Mouse (Mus musculus): ENCODE results near the gene Nceh1. TPM values are rescaled to one million over a fixed set of nuclear protein-coding genes. Genes with fewer than 3 reads are reported as not detected.

Gene Nceh1
- polyA plus RNA-seq, 1 experiment from 2014 or later: 55.6 TPM

- TF ChIP-seq EP300 (IDR thresholded peaks at IDR 0.05) (no peak), CTCF (IDR thresholded peaks at IDR 0.05) (no peak)
- peak overlapping the region; percentile 28; the same call in 1 of the 2 replicates for H3K4me2 ChIP-seq (replicated peaks; ENCODE audit: low read depth, low read length)
- H3K4me3 ChIP-seq (ENCODE audit: low read depth, low read length): no peak overlapping the region
- H3K36me3 ChIP-seq (ENCODE audit: insufficient read depth, low read length): no peaks in the 10 kb centered on the region
- no peak overlapping the region for H3K27ac ChIP-seq (ENCODE audit: low read length)
- DNase-seq (ENCODE audit: low spot score): no peak
- no peak overlapping the region for H3K9ac ChIP-seq (replicated peaks; ENCODE audit: low read depth)
- H3K9me3 ChIP-seq (ENCODE audit: low read length): no peaks in the 10 kb centered on the region
- H3K27me3 ChIP-seq (replicated peaks; ENCODE audit: insufficient read depth, low read length): no peaks in the 10 kb centered on the region
- no peak for ATAC-seq
- no CpG with 5 or more reads among the region's 1 CpGs for WGBS
- no peaks in the 10 kb centered on the region for H3K4me1 ChIP-seq (ENCODE audit: insufficient read depth, low read depth, low read length)
These were observed 136.9 kb downstream of the Nceh1 start for GRCm38 (mm10) chr3:27319650-27320049.

GRCm38 (mm10) chr3:27320613-27321495 lies 138.1 kb downstream of the Nceh1 start:
- ATAC-seq: peak; percentile 68
- Histone ChIP-seq H3K9ac (replicated peaks; ENCODE audit: low read depth) (no peak overlapping the region), H3K9me3 (ENCODE audit: low read length) (no peaks in the 10 kb centered on the region), H3K36me3 (ENCODE audit: insufficient read depth, low read length) (no peaks in the 10 kb centered on the region), H3K27me3 (replicated peaks; ENCODE audit: insufficient read depth, low read length) (no peaks in the 10 kb centered on the region), H3K4me2 (replicated peaks; ENCODE audit: low read depth, low read length) (no peak overlapping the region; the same call in 1 of the 2 replicates), H3K27ac (ENCODE audit: low read length) (peak overlapping the region; percentile 52; the same call in 1 of the 2 replicates), H3K4me1 (ENCODE audit: insufficient read depth, low read depth, low read length) (no peaks in the 10 kb centered on the region), H3K4me3 (ENCODE audit: low read depth, low read length) (no peak overlapping the region)
- TF ChIP-seq EP300 (IDR thresholded peaks at IDR 0.05) (peak; percentile 66), CTCF (IDR thresholded peaks at IDR 0.05) (no peak)
- 55% methylated on average over 9 of the region's 9 CpGs for WGBS
- peak; percentile 46 for DNase-seq (ENCODE audit: low spot score)

- 74% methylated on average over 9 of the region's 9 CpGs for WGBS
These were observed 139.8 kb downstream of the Nceh1 start for GRCm38 (mm10) chr3:27322591-27322990.

GRCm38 (mm10) chr3:27323551-27323950 lies 140.8 kb downstream of the Nceh1 start:
- H3K4me1 ChIP-seq (ENCODE audit: insufficient read depth, low read depth, low read length): no peaks in the 10 kb centered on the region
- no peaks in the 10 kb centered on the region for H3K9me3 ChIP-seq (ENCODE audit: low read length)
- H3K4me3 ChIP-seq (ENCODE audit: low read depth, low read length): no peak overlapping the region
- WGBS: 25% methylated on average over 5 of the region's 5 CpGs
- H3K36me3 ChIP-seq (ENCODE audit: insufficient read depth, low read length): no peaks in the 10 kb centered on the region
- ATAC-seq: no peak
- no peak overlapping the region for H3K4me2 ChIP-seq (replicated peaks; ENCODE audit: low read depth, low read length)
- H3K27ac ChIP-seq (ENCODE audit: low read length): no peak overlapping the region
- H3K27me3 ChIP-seq (replicated peaks; ENCODE audit: insufficient read depth, low read length): no peaks in the 10 kb centered on the region
- no peak for TF ChIP-seq EP300 (IDR thresholded peaks at IDR 0.05)
- no peak for TF ChIP-seq CTCF (IDR thresholded peaks at IDR 0.05)
- no peak for DNase-seq (ENCODE audit: low spot score)
- H3K9ac ChIP-seq (replicated peaks; ENCODE audit: low read depth): no peak overlapping the region

More at GRCm38 (mm10) chr3:27322591-27322990, 139.8 kb downstream of the Nceh1 start:
- Histone ChIP-seq H3K4me2 (replicated peaks; ENCODE audit: low read depth, low read length) (no peak overlapping the region), H3K36me3 (ENCODE audit: insufficient read depth, low read length) (no peaks in the 10 kb centered on the region), H3K9ac (replicated peaks; ENCODE audit: low read depth) (no peak overlapping the region), H3K27me3 (replicated peaks; ENCODE audit: insufficient read depth, low read length) (no peaks in the 10 kb centered on the region), H3K27ac (ENCODE audit: low read length) (no peak overlapping the region), H3K4me3 (ENCODE audit: low read depth, low read length) (no peak overlapping the region), H3K9me3 (ENCODE audit: low read length) (no peaks in the 10 kb centered on the region), H3K4me1 (ENCODE audit: insufficient read depth, low read depth, low read length) (no peaks in the 10 kb centered on the region)
- TF ChIP-seq EP300 (IDR thresholded peaks at IDR 0.05) (no peak), CTCF (IDR thresholded peaks at IDR 0.05) (no peak)
- DNase-seq (ENCODE audit: low spot score) (no peak), ATAC-seq (no peak)

- DNase-seq (ENCODE audit: low spot score) (no peak), ATAC-seq (peak; percentile 52)
- WGBS: 28% methylated on average over 4 of the region's 4 CpGs
- Histone ChIP-seq H3K9ac (replicated peaks; ENCODE audit: low read depth) (no peak overlapping the region), H3K4me3 (ENCODE audit: low read depth, low read length) (no peak overlapping the region), H3K4me2 (replicated peaks; ENCODE audit: low read depth, low read length) (no peak overlapping the region), H3K36me3 (ENCODE audit: insufficient read depth, low read length) (no peaks in the 10 kb centered on the region), H3K9me3 (ENCODE audit: low read length) (no peaks in the 10 kb centered on the region), H3K27ac (ENCODE audit: low read length) (no peak overlapping the region), H3K4me1 (ENCODE audit: insufficient read depth, low read depth, low read length) (no peaks in the 10 kb centered on the region), H3K27me3 (replicated peaks; ENCODE audit: insufficient read depth, low read length) (no peaks in the 10 kb centered on the region)
- TF ChIP-seq EP300 (IDR thresholded peaks at IDR 0.05) (0 out of 2 replicates have a peak, but pooled peaks have one; percentile 14), CTCF (IDR thresholded peaks at IDR 0.05) (no peak)
These were observed 143.9 kb downstream of the Nceh1 start for GRCm38 (mm10) chr3:27326633-27327191.

GRCm38 (mm10) chr3:27330706-27331105 lies 147.9 kb downstream of the Nceh1 start:
- DNase-seq (ENCODE audit: low spot score): no peak
- no peaks in the 10 kb centered on the region for H3K9me3 ChIP-seq (ENCODE audit: low read length)
- TF ChIP-seq EP300 (IDR thresholded peaks at IDR 0.05) (no peak), CTCF (IDR thresholded peaks at IDR 0.05) (no peak)
- H3K4me3 ChIP-seq (ENCODE audit: low read depth, low read length): no peak overlapping the region
- H3K27ac ChIP-seq (ENCODE audit: low read length): no peak overlapping the region
- no peak for ATAC-seq
- H3K36me3 ChIP-seq (ENCODE audit: insufficient read depth, low read length): no peaks in the 10 kb centered on the region
- no peaks in the 10 kb centered on the region for H3K4me1 ChIP-seq (ENCODE audit: insufficient read depth, low read depth, low read length)
- no peak overlapping the region for H3K9ac ChIP-seq (replicated peaks; ENCODE audit: low read depth)
- no peak overlapping the region for H3K4me2 ChIP-seq (replicated peaks; ENCODE audit: low read depth, low read length)
- H3K27me3 ChIP-seq (replicated peaks; ENCODE audit: insufficient read depth, low read length): no peaks in the 10 kb centered on the region
- 90% methylated on average over 5 of the region's 5 CpGs for WGBS

Other genes starting within 250 kb of the Nceh1 start
- gene Ect2, start 29.1 kb upstream of the Nceh1 start, polyA plus RNA-seq (2015; fragmentation: Nextera tagmentation; extraction: Ambion mirVana): 4.6 and 6.7 TPM in 2 replicates
- 8.1 and 10.5 TPM in 2 replicates for gene Tnfsf10, start 134.1 kb downstream of the Nceh1 start, polyA plus RNA-seq (2015; fragmentation: Nextera tagmentation; extraction: Ambion mirVana)
- gene Ghsr, start 188.4 kb downstream of the Nceh1 start, polyA plus RNA-seq (2015; fragmentation: Nextera tagmentation; extraction: Ambion mirVana): not detected in 2 replicates